Mouse (Mus musculus) MEL (cell line): ENCODE measurements around the gene Tmppe. TPM values are rescaled to one million over a fixed set of nuclear protein-coding genes. Genes with fewer than 3 reads are reported as not detected.
A peak's percentile ranks its signal among the peaks of the same experiment; 100 is the strongest.

Experiments used
- DNase-seq: peaks from one replicate; pipeline ENCODE4 v3.0.0; 2011; ENCODE audit warnings: low read depth, low spot score
- H3K27ac ChIP-seq: 2 replicates; pipeline ENCODE4 v1.5.1; 2012; ENCODE audit warnings: low read depth, mild to moderate bottlenecking, control low read depth, low read length, moderate library complexity; ENCODE audit not compliant: control insufficient read depth
- H3K27me3 ChIP-seq, 2 experiments: fragments of 150-350 bp in 1 of 2; sonication (generic) in 1 of 2; 2 replicates each; pipeline ENCODE4 v1.6.1; 2012; ENCODE audit warnings: low read length in 2 of 2, mild to moderate bottlenecking in 2 of 2, improper control_type of control experiment in 1 of 2, moderate library complexity in 1 of 2; ENCODE audit not compliant: insufficient read depth in 2 of 2, control insufficient read depth in 1 of 2
- H3K36me3 ChIP-seq, 2 experiments: 2 replicates each; pipeline ENCODE4 v1.6.1; 2012 to 2014; ENCODE audit warnings: low read length in 2 of 2, improper control_type of control experiment in 1 of 2, inconsistent platforms in 1 of 2, mild to moderate bottlenecking in 1 of 2; ENCODE audit not compliant: insufficient read depth in 2 of 2, control insufficient read depth in 1 of 2
- H3K4me1 ChIP-seq, 2 experiments: fragments of 150-350 bp in 1 of 2; sonication (generic) in 1 of 2; 2 replicates each; pipeline ENCODE4 v1.6.1; 2012; ENCODE audit warnings: low read length in 2 of 2, improper control_type of control experiment in 1 of 2, mild to moderate bottlenecking in 1 of 2; ENCODE audit not compliant: insufficient read depth in 2 of 2, control insufficient read depth in 1 of 2
- H3K4me3 ChIP-seq, 2 experiments: fragments of 150-350 bp in 1 of 2; sonication (generic) in 1 of 2; 2 replicates each; pipeline ENCODE4 v1.5.1; 2012; ENCODE audit warnings: low read depth in 2 of 2, low read length in 2 of 2, mild to moderate bottlenecking in 2 of 2, moderate library complexity in 2 of 2, control low read depth in 1 of 2, improper control_type of control experiment in 1 of 2; ENCODE audit not compliant: control insufficient read depth in 1 of 2, insufficient read depth in 1 of 2
- H3K79me2 ChIP-seq: 2 replicates; pipeline ENCODE4 v1.6.1; 2012; ENCODE audit warnings: mild to moderate bottlenecking, low read length, moderate library complexity; ENCODE audit not compliant: control insufficient read depth, poor library complexity, insufficient read depth
- H3K9ac ChIP-seq: 2 replicates; pipeline ENCODE4 v1.6.1; 2012; ENCODE audit warnings: low read depth, mild to moderate bottlenecking, control low read depth, low read length, moderate library complexity; ENCODE audit not compliant: control insufficient read depth, poor library complexity, severe bottlenecking
- H3K9me3 ChIP-seq: fragments of 150-350 bp; sonication (generic); replicated peaks from 2 replicates; pipeline ENCODE4 v1.6.1; 2012; ENCODE audit warnings: mild to moderate bottlenecking, low read length, improper control_type of control experiment, moderate library complexity; ENCODE audit not compliant: insufficient read depth
- BHLHE40 ChIP-seq: IDR thresholded peaks from 2 replicates; pipeline ENCODE4 v1.6.1; 2012; ENCODE audit warnings: low read depth, mild to moderate bottlenecking, inconsistent platforms, low read length, improper control_type of control experiment, borderline replicate concordance
- CHD1 ChIP-seq: IDR thresholded peaks from 2 replicates; pipeline ENCODE4 v1.6.1; 2012; ENCODE audit warnings: low read depth, mild to moderate bottlenecking, inconsistent platforms, low read length, improper control_type of control experiment
- CHD2 ChIP-seq: IDR thresholded peaks from 2 replicates; pipeline ENCODE4 v1.6.1; 2011; ENCODE audit warnings: low read length, improper control_type of control experiment
- CTCF ChIP-seq, 3 experiments: IDR thresholded peaks in 2 of 3; conservative IDR thresholded peaks in 1 of 3; 2 replicates each; pipeline ENCODE4 v1.5.1; 2011 to 2012; ENCODE audit warnings: low read length in 3 of 3, low read depth in 2 of 3, mild to moderate bottlenecking in 2 of 3, improper control_type of control experiment in 1 of 3, inconsistent platforms in 1 of 3, mixed read lengths in 1 of 3, moderate library complexity in 1 of 3; ENCODE audit not compliant: control insufficient read depth in 1 of 3, insufficient read depth in 1 of 3, poor library complexity in 1 of 3, severe bottlenecking in 1 of 3
- E2F4 ChIP-seq: IDR thresholded peaks from 2 replicates; pipeline ENCODE4 v1.6.1; 2011; ENCODE audit warnings: low read depth, low read length, improper control_type of control experiment, borderline replicate concordance
- ELF1 ChIP-seq: IDR thresholded peaks from 2 replicates; pipeline ENCODE4 v1.6.1; 2014; ENCODE audit warnings: low read depth, mild to moderate bottlenecking, inconsistent platforms, low read length, improper control_type of control experiment, moderate library complexity
- EP300 ChIP-seq, 2 experiments: IDR thresholded peaks; 2 replicates each; pipeline ENCODE4 v1.6.1; 2011; ENCODE audit warnings: improper control_type of control experiment in 2 of 2, low read length in 2 of 2, low read depth in 1 of 2, mild to moderate bottlenecking in 1 of 2
- ETS1 ChIP-seq: IDR thresholded peaks from 2 replicates; pipeline ENCODE4 v1.6.1; 2012; ENCODE audit warnings: low read depth, mild to moderate bottlenecking, inconsistent platforms, low read length, improper control_type of control experiment, moderate library complexity
- GABPA ChIP-seq: IDR thresholded peaks from 2 replicates; pipeline ENCODE4 v1.6.1; 2012; ENCODE audit warnings: low read depth, mild to moderate bottlenecking, inconsistent platforms, low read length, improper control_type of control experiment, moderate library complexity
- GATA1 ChIP-seq: IDR thresholded peaks from 2 replicates; pipeline ENCODE4 v1.6.1; 2011; ENCODE audit warnings: low read depth, low read length, improper control_type of control experiment
- HCFC1 ChIP-seq: IDR thresholded peaks from 2 replicates; pipeline ENCODE4 v1.6.1; 2012; ENCODE audit warnings: low read depth, mild to moderate bottlenecking, inconsistent platforms, low read length, improper control_type of control experiment, moderate library complexity
- JUND ChIP-seq: IDR thresholded peaks from 2 replicates; pipeline ENCODE4 v1.6.1; 2011; ENCODE audit warnings: low read depth, mild to moderate bottlenecking, improper control_type of control experiment, low read length
- KAT2A ChIP-seq: conservative IDR thresholded peaks from 2 replicates; pipeline ENCODE4 v1.6.1; 2012; ENCODE audit warnings: low read depth, low read length, improper control_type of control experiment, inconsistent platforms
- MAFK ChIP-seq: IDR thresholded peaks from 2 replicates; pipeline ENCODE4 v1.6.1; 2011; ENCODE audit warnings: low read depth, mild to moderate bottlenecking, low read length, improper control_type of control experiment, borderline replicate concordance
- MAX ChIP-seq: IDR thresholded peaks from 2 replicates; pipeline ENCODE4 v1.6.1; 2011; ENCODE audit warnings: low read length, improper control_type of control experiment
- MAZ ChIP-seq: IDR thresholded peaks from 2 replicates; pipeline ENCODE4 v1.6.1; 2012; ENCODE audit warnings: low read depth, mild to moderate bottlenecking, inconsistent platforms, low read length, improper control_type of control experiment
- MEF2A ChIP-seq: IDR thresholded peaks from 2 replicates; pipeline ENCODE4 v1.6.1; 2014; ENCODE audit warnings: low read depth, mild to moderate bottlenecking, inconsistent platforms, low read length, improper control_type of control experiment; ENCODE audit not compliant: poor library complexity, insufficient replicate concordance, severe bottlenecking; ENCODE audit errors: extremely low read depth
- MXI1 ChIP-seq: IDR thresholded peaks from 2 replicates; pipeline ENCODE4 v1.6.1; 2011; ENCODE audit warnings: mild to moderate bottlenecking, low read depth, low read length, improper control_type of control experiment
- NELFE ChIP-seq: IDR thresholded peaks from 2 replicates; pipeline ENCODE4 v1.6.1; 2011; ENCODE audit warnings: low read depth, low read length, improper control_type of control experiment
- NRF1 ChIP-seq: IDR thresholded peaks from 2 replicates; pipeline ENCODE4 v1.6.1; 2014; ENCODE audit warnings: low read depth, mild to moderate bottlenecking, inconsistent platforms, low read length, improper control_type of control experiment, moderate library complexity; ENCODE audit not compliant: poor library complexity, insufficient read depth, severe bottlenecking
- POLR2AphosphoS2 ChIP-seq: IDR thresholded peaks from 2 replicates; pipeline ENCODE4 v1.6.1; 2011; ENCODE audit warnings: low read length, improper control_type of control experiment
- POLR2AphosphoS5 ChIP-seq: IDR thresholded peaks from 2 replicates; pipeline ENCODE4 v1.6.1; 2012; ENCODE audit warnings: low read depth, borderline replicate concordance, mild to moderate bottlenecking, inconsistent platforms, low read length, moderate library complexity, mixed read lengths
- RAD21 ChIP-seq: IDR thresholded peaks from 2 replicates; pipeline ENCODE4 v1.6.1; 2011; ENCODE audit warnings: mild to moderate bottlenecking, low read depth, low read length, improper control_type of control experiment
- RCOR1 ChIP-seq: IDR thresholded peaks from 2 replicates; pipeline ENCODE4 v1.6.1; 2012; ENCODE audit warnings: low read depth, mild to moderate bottlenecking, inconsistent platforms, low read length, improper control_type of control experiment
- SIN3A ChIP-seq: IDR thresholded peaks from 2 replicates; pipeline ENCODE4 v1.6.1; 2012; ENCODE audit warnings: low read length, improper control_type of control experiment, inconsistent platforms
- SMC3 ChIP-seq: IDR thresholded peaks from 2 replicates; pipeline ENCODE4 v1.6.1; 2011; ENCODE audit warnings: low read depth, low read length, improper control_type of control experiment
- TAL1 ChIP-seq: IDR thresholded peaks from 2 replicates; pipeline ENCODE4 v1.6.1; 2012; ENCODE audit warnings: mild to moderate bottlenecking, inconsistent platforms, low read length, moderate library complexity, mixed read lengths
- TBP ChIP-seq: IDR thresholded peaks from 2 replicates; pipeline ENCODE4 v1.8.0; 2011; ENCODE audit warnings: low read depth, low read length, improper control_type of control experiment
- TCF12 ChIP-seq: IDR thresholded peaks from 2 replicates; pipeline ENCODE4 v1.6.1; 2014; ENCODE audit warnings: low read depth, mild to moderate bottlenecking, inconsistent platforms, low read length, improper control_type of control experiment, moderate library complexity
- UBTF ChIP-seq: IDR thresholded peaks from 2 replicates; pipeline ENCODE4 v1.6.1; 2012; ENCODE audit warnings: low read depth, mild to moderate bottlenecking, inconsistent platforms, low read length, improper control_type of control experiment, moderate library complexity, borderline replicate concordance; ENCODE audit not compliant: insufficient read depth
- USF1 ChIP-seq: IDR thresholded peaks from 2 replicates; pipeline ENCODE4 v1.6.1; 2014; ENCODE audit warnings: low read depth, mild to moderate bottlenecking, inconsistent platforms, low read length, improper control_type of control experiment, moderate library complexity
- USF2 ChIP-seq, 2 experiments: IDR thresholded peaks; 2 replicates each; pipeline ENCODE4 v1.6.1; 2011 to 2012; ENCODE audit warnings: improper control_type of control experiment in 2 of 2, low read length in 2 of 2, borderline replicate concordance in 1 of 2, inconsistent platforms in 1 of 2, low read depth in 1 of 2, mild to moderate bottlenecking in 1 of 2; ENCODE audit not compliant: insufficient read depth in 1 of 2
- ZKSCAN1 ChIP-seq: IDR thresholded peaks from 2 replicates; pipeline ENCODE4 v1.6.1; 2012; ENCODE audit warnings: low read depth, mild to moderate bottlenecking, inconsistent platforms, low read length, improper control_type of control experiment, moderate library complexity
- ZMIZ1 ChIP-seq: IDR thresholded peaks from 2 replicates; pipeline ENCODE4 v1.6.1; 2012; ENCODE audit warnings: low read depth, mild to moderate bottlenecking, inconsistent platforms, low read length, improper control_type of control experiment, moderate library complexity
- ZNF384 ChIP-seq: IDR thresholded peaks from 2 replicates; pipeline ENCODE4 v1.6.1; 2012; ENCODE audit warnings: low read depth, mild to moderate bottlenecking, inconsistent platforms, low read length, improper control_type of control experiment
- polyA plus RNA-seq, 2 experiments: library from polyadenylated mRNA; stranded (reverse) in 1 of 2; unstranded in 1 of 2; fragments of >175 nt in 1 of 2; fragments of >200 nt in 1 of 2; gene quantifications; 2 replicates each; pipeline versions ENCODE4 v1.2.1 to v1.2.4; 2012; ENCODE audit warnings: low replicate concordance in 2 of 2, low read depth in 1 of 2; ENCODE audit not compliant: insufficient read length in 2 of 2, insufficient read depth in 1 of 2, missing spikeins in 1 of 2
- total RNA-seq: library from RNA; depleted of rRNA; stranded (reverse); fragments of 300-350 nt; gene quantifications from 2 replicates; pipeline ENCODE4 v1.2.3, GENCODE M21; 2012

The Tmppe gene
- total and polyA plus RNA-seq, 3 experiments, result 7.5 to 9.2 TPM; not detected in 1

DNA sequence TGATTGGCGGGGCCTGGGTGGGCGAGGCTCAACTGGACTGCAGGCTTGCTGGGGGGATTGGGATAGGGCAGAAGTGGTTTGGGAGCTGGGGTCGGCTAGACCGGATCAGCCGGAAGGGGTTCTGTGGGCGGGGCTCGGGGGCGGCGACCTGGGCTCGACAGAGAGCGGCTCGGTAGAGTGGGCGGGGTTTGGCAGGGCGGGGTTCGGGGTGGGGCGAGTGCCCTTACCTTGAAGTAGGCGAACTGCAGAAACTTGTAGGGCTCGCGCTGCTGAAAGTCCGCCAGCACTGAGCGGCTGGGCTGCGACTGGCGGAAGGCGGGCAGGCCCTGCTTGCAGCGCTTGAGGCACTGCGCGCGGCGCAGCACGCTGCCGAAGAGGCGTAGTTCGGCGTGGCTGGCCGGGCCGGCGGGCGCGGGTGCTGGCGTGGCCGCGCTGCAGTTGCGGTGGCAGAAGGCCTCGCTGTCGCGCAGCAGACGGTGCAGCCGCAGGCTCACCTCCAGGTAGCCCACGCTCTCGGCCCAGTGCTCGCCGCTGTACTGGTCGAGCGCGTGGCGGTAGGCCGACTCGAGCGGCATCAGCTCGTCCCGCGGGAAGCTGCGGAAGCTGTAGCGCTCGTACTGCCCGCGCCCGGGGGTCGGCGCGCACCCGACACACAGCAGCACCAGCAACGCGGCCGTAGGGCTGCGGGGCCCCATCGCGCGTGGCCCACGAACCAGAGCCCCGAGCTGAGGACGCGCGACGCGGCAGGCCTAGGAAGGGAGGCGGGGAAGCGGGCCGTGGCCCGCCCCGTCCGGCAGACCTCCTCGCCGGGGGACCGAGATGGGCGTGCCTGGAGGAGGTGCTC is 10.8 kb upstream of the Tmppe start, which contains the start of gene Crtap:
Gene Crtap (minus strand): TSS at position 771 of the 844 bp plus-strand sequence.
- Histone ChIP-seq H3K27ac (peak within 1 kb of the TSS; percentile 59), H3K36me3 (peaks cover 0 to 12% of the 10 kb centered on the region in 2 experiments; a peak in 2 of 4 replicates), H3K9me3 (no peaks in the 10 kb centered on the region), H3K9ac (peak within 1 kb of the TSS; percentile 86), H3K79me2 (peaks cover 8% of the 10 kb centered on the region), H3K4me1 (peaks cover 9 to 15% of the 10 kb centered on the region in 2 experiments), H3K27me3 (no peaks in the 10 kb centered on the region), H3K4me3 (peak within 1 kb of the TSS; percentile 71 to 81)
- DNase-seq, result peak; percentile 83
- no peak for TF ChIP-seq TAL1
- TF ChIP-seq POLR2AphosphoS2, result peak; percentile 30; the same call in 1 of the 2 replicates
- TF ChIP-seq CTCF (IDR thresholded peaks at IDR 0.05 in 2 of 3, conservative IDR thresholded peaks at IDR 0.05 in 1 of 3; ENCODE audit: control insufficient read depth in 1 of 3, insufficient read depth in 1 of 3, low read depth in 2 of 3, low read length in 3 of 3, poor library complexity in 1 of 3, severe bottlenecking in 1 of 3), result no peak
- no peak for TF ChIP-seq CHD1
- TF ChIP-seq ELF1, result no peak
- no peak for TF ChIP-seq RAD21
- peak; percentile 66; the same call in 1 of the 2 replicates for TF ChIP-seq ZMIZ1
- TF ChIP-seq ZNF384, result no peak
- no peak for TF ChIP-seq GABPA
- no peak; the same call in none of the 2 replicates for TF ChIP-seq SIN3A
- TF ChIP-seq USF1, result no peak
- no peak for TF ChIP-seq CHD2
- TF ChIP-seq NRF1, result no peak
- TF ChIP-seq KAT2A, result no peak
- no peak for TF ChIP-seq EP300 (IDR thresholded peaks at IDR 0.05; ENCODE audit: low read depth in 1 of 2, low read length in 2 of 2)
- TF ChIP-seq E2F4, result no peak
- no peak for TF ChIP-seq MAFK
- no peak for TF ChIP-seq HCFC1
- TF ChIP-seq MEF2A, result no peak
- no peak for TF ChIP-seq POLR2AphosphoS5
- no peak; the same call in 1 of the 2 replicates for TF ChIP-seq MXI1
- peak; percentile 19; the same call in 1 of the 2 replicates for TF ChIP-seq TCF12
- no peak for TF ChIP-seq TBP
- TF ChIP-seq BHLHE40, result no peak
- no peak for TF ChIP-seq GATA1
- TF ChIP-seq NELFE, result peak; percentile 57
- TF ChIP-seq JUND, result no peak
- TF ChIP-seq MAX, result peak; percentile 20; the same call in 1 of the 2 replicates
- no peak for TF ChIP-seq SMC3
- TF ChIP-seq RCOR1, result no peak
- no peak for TF ChIP-seq USF2 (IDR thresholded peaks at IDR 0.05; ENCODE audit: borderline replicate concordance in 1 of 2, insufficient read depth in 1 of 2, low read depth in 1 of 2, low read length in 2 of 2)
- TF ChIP-seq MAZ, result no peak
- TF ChIP-seq UBTF, result no peak
- no peak for TF ChIP-seq ZKSCAN1
- TF ChIP-seq ETS1, result no peak
